Mouse (Mus musculus): ENCODE results near the gene Agbl4. TPM values are rescaled to one million over a fixed set of nuclear protein-coding genes. Genes with fewer than 3 reads are reported as not detected.

Gene Agbl4
- total and polyA plus RNA-seq, 3 experiments: not detected

GRCm38 (mm10) chr4:111498751-111499150, 1101.3 kb downstream of the Agbl4 start:
- Histone ChIP-seq H3K36me3 (ENCODE audit: control insufficient read depth in 1 of 2, insufficient read depth in 2 of 2, low read length in 2 of 2) (no peaks in the 10 kb centered on the region), H3K9ac (ENCODE audit: control insufficient read depth, low read depth, low read length, poor library complexity, severe bottlenecking) (no peak overlapping the region), H3K4me1 (ENCODE audit: control insufficient read depth in 1 of 2, insufficient read depth in 2 of 2, low read length in 2 of 2) (no peaks in the 10 kb centered on the region), H3K27me3 (ENCODE audit: control insufficient read depth in 1 of 2, insufficient read depth in 2 of 2, low read length in 2 of 2) (no peaks in the 10 kb centered on the region), H3K27ac (ENCODE audit: control insufficient read depth, low read depth, low read length) (no peak overlapping the region), H3K79me2 (ENCODE audit: control insufficient read depth, insufficient read depth, low read length, poor library complexity) (no peaks in the 10 kb centered on the region), H3K9me3 (replicated peaks; ENCODE audit: insufficient read depth, low read length) (no peaks in the 10 kb centered on the region), H3K4me3 (ENCODE audit: control insufficient read depth in 1 of 2, insufficient read depth in 1 of 2, low read depth in 2 of 2, low read length in 2 of 2) (no peak overlapping the region)
- TF ChIP-seq CHD2 (IDR thresholded peaks at IDR 0.05; ENCODE audit: low read length) (no peak), ZNF384 (IDR thresholded peaks at IDR 0.05; ENCODE audit: low read depth, low read length) (no peak), SIN3A (IDR thresholded peaks at IDR 0.05; ENCODE audit: low read length) (no peak), CHD1 (IDR thresholded peaks at IDR 0.05; ENCODE audit: low read depth, low read length) (no peak), BHLHE40 (IDR thresholded peaks at IDR 0.05; ENCODE audit: borderline replicate concordance, low read depth, low read length) (no peak), ZKSCAN1 (IDR thresholded peaks at IDR 0.05; ENCODE audit: low read depth, low read length) (no peak), MYC (IDR thresholded peaks at IDR 0.05; ENCODE audit: low read depth, low read length) (no peak), MAZ (IDR thresholded peaks at IDR 0.05; ENCODE audit: low read depth, low read length) (no peak), CTCF (IDR thresholded peaks at IDR 0.05 in 2 of 3, conservative IDR thresholded peaks at IDR 0.05 in 1 of 3; ENCODE audit: control insufficient read depth in 1 of 3, insufficient read depth in 1 of 3, low read depth in 2 of 3, low read length in 3 of 3, poor library complexity in 1 of 3, severe bottlenecking in 1 of 3) (no peak), ETS1 (IDR thresholded peaks at IDR 0.05; ENCODE audit: low read depth, low read length) (no peak), TBP (IDR thresholded peaks at IDR 0.05; ENCODE audit: low read depth, low read length) (no peak)
- DNase-seq (ENCODE audit: low read depth, low spot score): no peak

GRCm38 (mm10) chr4:111501441-111501840, 1104.0 kb downstream of the Agbl4 start:
- Histone ChIP-seq H3K27ac (ENCODE audit: control insufficient read depth, low read depth, low read length) (no peak overlapping the region), H3K27me3 (ENCODE audit: control insufficient read depth in 1 of 2, insufficient read depth in 2 of 2, low read length in 2 of 2) (no peaks in the 10 kb centered on the region), H3K79me2 (ENCODE audit: control insufficient read depth, insufficient read depth, low read length, poor library complexity) (no peaks in the 10 kb centered on the region), H3K4me3 (ENCODE audit: control insufficient read depth in 1 of 2, insufficient read depth in 1 of 2, low read depth in 2 of 2, low read length in 2 of 2) (no peak overlapping the region), H3K9me3 (replicated peaks; ENCODE audit: insufficient read depth, low read length) (no peaks in the 10 kb centered on the region), H3K36me3 (ENCODE audit: control insufficient read depth in 1 of 2, insufficient read depth in 2 of 2, low read length in 2 of 2) (no peaks in the 10 kb centered on the region), H3K9ac (ENCODE audit: control insufficient read depth, low read depth, low read length, poor library complexity, severe bottlenecking) (no peak overlapping the region), H3K4me1 (ENCODE audit: control insufficient read depth in 1 of 2, insufficient read depth in 2 of 2, low read length in 2 of 2) (no peaks in the 10 kb centered on the region)
- TF ChIP-seq MAZ (IDR thresholded peaks at IDR 0.05; ENCODE audit: low read depth, low read length): no peak
- TF ChIP-seq MAX (IDR thresholded peaks at IDR 0.05; ENCODE audit: low read length): no peak
- TF ChIP-seq CTCF (IDR thresholded peaks at IDR 0.05 in 2 of 3, conservative IDR thresholded peaks at IDR 0.05 in 1 of 3; ENCODE audit: control insufficient read depth in 1 of 3, insufficient read depth in 1 of 3, low read depth in 2 of 3, low read length in 3 of 3, poor library complexity in 1 of 3, severe bottlenecking in 1 of 3): no peak
- TF ChIP-seq ETS1 (IDR thresholded peaks at IDR 0.05; ENCODE audit: low read depth, low read length): no peak
- no peak for TF ChIP-seq TCF12 (IDR thresholded peaks at IDR 0.05; ENCODE audit: low read depth, low read length)
- TF ChIP-seq RAD21 (IDR thresholded peaks at IDR 0.05; ENCODE audit: low read depth, low read length): no peak
- no peak for TF ChIP-seq POLR2A (IDR thresholded peaks at IDR 0.05; ENCODE audit: control insufficient read depth in 1 of 2, insufficient read depth in 1 of 2, low read depth in 1 of 2, low read length in 2 of 2, poor library complexity in 1 of 2)
- TF ChIP-seq TBP (IDR thresholded peaks at IDR 0.05; ENCODE audit: low read depth, low read length): no peak
- no peak for DNase-seq (ENCODE audit: low read depth, low spot score)
